Mouse (Mus musculus) WW6 (cell line): ENCODE data around the gene Sult2a7.

Experiments
- DNase-seq: peaks from one replicate; pipeline ENCODE4 v3.0.0-alpha.2; 2013; ENCODE audit warnings: low read depth, low spot score

The Sult2a7 gene

DNA sequence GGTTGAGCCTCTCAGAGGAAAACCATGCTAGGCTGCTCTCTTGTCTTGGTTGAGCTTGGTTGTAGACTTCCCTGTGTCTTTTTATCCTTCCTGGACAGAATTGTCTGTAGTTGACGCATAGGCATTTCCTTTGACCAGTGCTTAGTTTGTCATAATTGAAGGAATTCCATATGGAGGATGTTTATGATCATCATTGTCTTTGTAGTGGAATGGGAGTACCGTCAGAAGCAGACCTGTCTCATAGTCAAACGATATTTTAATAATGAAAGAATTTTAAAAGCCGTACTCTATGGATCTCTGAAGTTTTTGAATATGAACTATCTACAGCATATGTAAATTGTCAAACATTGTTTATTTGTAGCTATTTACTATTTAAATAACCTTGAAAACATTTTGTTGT is at the start of gene Sult2a7:
Gene Sult2a7, minus strand, starts transcription at position 101 of the 400 bp plus-strand sequence.
- DNase-seq, result no peak

DNA sequence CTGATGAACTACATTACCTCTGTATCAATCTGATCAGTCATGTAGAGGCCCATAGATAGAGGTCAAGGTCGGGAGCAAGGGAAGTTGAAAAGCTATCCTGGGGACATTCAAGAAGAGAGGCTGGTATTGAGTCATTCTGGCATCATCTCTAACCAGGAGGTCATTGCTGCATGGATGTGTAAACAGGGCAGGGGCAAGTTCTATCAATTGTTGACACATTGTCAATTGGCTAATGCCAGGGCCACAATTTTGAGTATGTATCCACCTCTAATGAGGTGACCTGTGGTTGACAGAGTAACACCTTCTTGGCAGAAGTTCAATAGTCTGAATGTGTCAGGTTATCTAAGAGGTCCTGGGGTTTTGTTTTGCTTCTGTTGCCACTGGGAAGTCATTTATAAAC is 31.2 kb upstream of the Sult2a7 start:
- DNase-seq, result no peak

DNA sequence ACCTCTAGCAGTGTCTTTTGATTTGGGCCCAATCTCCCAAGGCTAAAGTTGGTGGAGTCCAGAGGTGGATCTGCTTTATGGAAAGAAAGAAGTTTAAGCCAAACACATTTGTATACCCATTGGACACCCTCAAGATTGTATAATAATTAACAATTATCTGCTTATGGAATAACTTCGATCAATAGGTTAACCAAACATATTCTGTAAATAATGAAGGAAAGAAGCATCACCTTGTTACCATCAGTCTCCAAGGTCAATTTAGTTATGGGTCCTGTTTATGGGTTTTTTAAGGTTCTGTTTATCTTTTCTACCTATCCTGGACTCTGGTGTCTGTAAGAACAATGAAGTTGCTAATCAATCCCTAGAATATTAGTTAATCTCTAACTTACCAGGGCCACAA is 28.6 kb upstream of the Sult2a7 start:
- no peak for DNase-seq

DNA sequence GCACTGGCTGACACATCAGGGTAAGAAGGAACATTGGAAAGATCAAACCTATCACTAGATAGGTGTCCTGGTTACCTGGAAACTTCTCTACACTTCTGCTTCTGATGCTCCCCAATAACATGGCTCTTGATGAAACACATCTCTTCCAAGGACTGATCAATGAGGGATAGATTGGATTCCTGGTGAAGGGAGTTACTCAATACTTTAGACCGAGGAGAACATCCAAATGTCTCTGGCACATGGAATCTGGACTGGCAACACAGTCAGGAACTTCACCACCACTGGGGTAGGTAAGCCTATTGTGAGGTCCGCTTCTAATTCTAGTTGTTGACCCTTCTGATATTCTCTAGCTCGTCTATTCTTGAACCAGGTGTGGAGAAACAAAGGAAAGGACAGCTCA is 24.3 kb upstream of the Sult2a7 start:
- no peak for DNase-seq

DNA sequence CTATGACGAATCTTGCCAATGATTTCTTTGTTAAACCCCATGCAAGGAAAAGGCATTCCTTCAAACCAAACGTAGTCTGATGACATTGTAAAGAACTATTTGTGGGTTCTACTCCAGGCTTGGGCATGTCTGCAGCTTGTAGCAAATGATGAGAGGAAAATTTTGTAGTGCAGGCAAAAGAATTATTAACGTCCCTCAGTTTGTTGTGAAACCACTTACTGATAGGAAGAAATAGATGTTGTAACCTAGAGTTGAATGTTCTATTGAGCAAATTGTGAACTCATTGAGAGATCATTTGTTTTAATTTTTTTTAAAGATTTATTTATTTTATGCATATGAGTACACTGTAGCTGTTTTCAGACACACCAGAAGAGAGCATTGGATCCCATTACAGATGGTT is 1.1 kb downstream of the Sult2a7 start:
- DNase-seq, result no peak

DNA sequence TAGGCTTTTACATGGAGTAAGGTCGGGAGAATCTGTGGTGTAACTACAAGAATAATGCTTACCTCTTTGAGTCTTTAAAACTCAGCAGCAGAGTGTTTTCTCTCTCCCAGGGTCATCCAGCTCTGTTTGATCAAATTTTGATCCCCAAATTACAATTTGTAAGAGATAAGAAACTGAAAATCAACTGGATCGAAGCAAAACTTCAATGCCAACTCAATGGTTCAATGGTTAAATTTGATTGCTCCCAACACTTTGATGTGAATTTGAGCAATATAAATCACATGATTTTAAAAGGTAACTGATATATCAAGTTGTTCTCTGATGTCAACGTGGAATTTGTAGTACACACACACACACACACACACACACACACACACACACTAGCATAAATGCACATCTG is 47.5 kb downstream of the Sult2a7 start, which contains the start of gene Sult2a8:
Gene Sult2a8, minus strand, starts transcription at position 236 of the 400 bp plus-strand sequence.
- DNase-seq, result no peak

DNA sequence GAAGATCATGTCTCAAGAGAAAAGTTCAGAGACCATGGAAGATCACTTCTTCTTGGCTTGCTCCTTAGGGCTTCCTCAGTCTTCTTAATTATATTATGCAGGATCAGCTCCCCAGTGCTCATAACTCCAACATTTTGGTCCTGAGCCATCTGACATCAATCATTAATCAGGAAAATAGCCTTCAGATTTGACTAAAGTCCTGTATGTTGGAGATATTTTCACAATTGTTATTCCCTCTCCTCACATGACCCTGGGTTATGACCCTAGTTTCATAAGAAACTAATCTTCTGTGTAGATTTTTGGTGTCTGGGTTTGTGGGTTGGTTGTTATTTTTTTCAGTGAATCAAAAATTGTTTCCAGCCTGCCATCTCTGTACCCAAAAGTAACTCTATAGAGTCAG is 54.4 kb downstream of the Sult2a7 start:
- no peak for DNase-seq

DNA sequence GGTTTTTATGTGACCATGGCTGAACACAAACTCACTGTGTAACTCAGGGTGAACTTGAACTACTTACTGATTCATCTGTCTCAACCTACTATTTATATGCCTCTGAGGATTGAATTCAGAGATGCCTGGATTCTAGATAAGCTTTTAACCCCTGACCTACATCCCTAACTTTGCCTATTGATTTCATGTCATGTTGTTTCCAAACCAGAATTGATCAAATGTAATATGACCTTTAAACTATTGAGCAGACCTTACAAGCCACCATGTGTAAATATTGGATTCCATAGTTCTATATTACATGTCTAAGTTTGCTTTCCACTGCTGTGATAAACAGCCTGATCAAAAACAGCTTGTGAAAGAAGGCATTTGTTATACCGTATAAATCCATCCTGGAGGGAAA is 55.5 kb downstream of the Sult2a7 start:
- no peak for DNase-seq

DNA sequence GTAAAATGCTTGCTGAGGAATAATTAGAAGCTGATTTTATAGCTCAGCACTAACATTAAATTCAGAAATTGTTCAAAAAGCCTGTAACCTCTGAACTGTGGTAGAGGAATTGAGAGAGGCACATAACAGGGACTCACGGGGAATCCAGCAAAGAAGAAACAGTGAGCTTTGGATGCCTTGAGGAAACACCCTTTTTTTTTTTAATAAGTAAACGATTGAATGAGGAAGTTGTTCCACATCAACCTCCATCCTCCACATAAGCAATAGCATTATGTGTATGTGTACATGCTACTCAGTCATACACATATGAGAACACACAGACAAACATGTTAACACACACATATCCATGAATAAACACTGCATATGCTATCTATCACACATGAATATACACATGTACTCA is 56.0 kb downstream of the Sult2a7 start:
- DNase-seq, result no peak
